Mouse (Mus musculus): ENCODE data around the gene Tspan9. TPM values are rescaled to one million over a fixed set of nuclear protein-coding genes. Genes with fewer than 3 reads are reported as not detected.

Tspan9 gene
- polyA plus RNA-seq, 2 experiments = 134 to 151 TPM

DNA sequence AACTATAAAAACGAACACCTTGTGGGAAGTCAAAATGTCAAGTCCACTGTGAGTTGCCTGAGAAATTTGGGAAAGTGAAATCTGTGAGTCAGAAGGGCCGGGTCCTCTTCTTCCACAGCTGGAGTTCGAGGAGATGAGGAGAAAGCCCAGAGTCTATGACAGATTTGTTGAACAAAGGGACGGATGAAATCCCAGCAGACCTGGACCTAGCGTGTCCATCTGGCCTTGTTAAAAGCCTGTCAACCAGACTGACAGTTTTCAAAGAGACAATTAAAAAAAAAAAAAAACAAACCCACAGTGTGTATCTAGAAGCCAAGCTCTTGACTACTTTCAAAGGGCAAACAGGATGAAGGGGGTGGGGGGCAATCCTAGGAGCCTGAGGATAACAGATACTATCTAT, 14.0 kb downstream of the Tspan9 start:
- DNase-seq (ENCODE audit: low spot score) = no peak
- Histone ChIP-seq H3K4me1 (ENCODE audit: control insufficient read depth, insufficient read depth, low read length) (peaks cover 21% of the 10 kb centered on the region), H3K4me2 (replicated peaks; ENCODE audit: low read depth, low read length, severe bottlenecking) (no peak overlapping the region), H3K9ac (ENCODE audit: low read depth, low read length, severe bottlenecking) (no peak overlapping the region), H3K4me3 (replicated peaks; ENCODE audit: low read length) (no peak overlapping the region), H3K36me3 (ENCODE audit: control insufficient read depth, insufficient read depth, low read length) (0 out of 2 replicates have a peak, but pooled peaks cover 5% of the 10 kb centered on the region), H3K27me3 (ENCODE audit: control insufficient read depth, insufficient read depth, low read length) (no peaks in the 10 kb centered on the region), H3K9me3 (ENCODE audit: control insufficient read depth, low read length) (no peaks in the 10 kb centered on the region), H3K27ac (replicated peaks; ENCODE audit: low read depth, low read length) (no peak overlapping the region)
- 38% methylated on average over 5 of the region's 5 CpGs for WGBS
- no peak for TF ChIP-seq POLR2A (IDR thresholded peaks at IDR 0.05; ENCODE audit: borderline replicate concordance, extremely low read depth, insufficient read depth, insufficient read length)
- no peak for ATAC-seq (ENCODE audit: low FRiP score, low read depth)

GRCm38 (mm10) chr6:128127312-128127711, 16.1 kb downstream of the Tspan9 start:
- no peak for TF ChIP-seq POLR2A (IDR thresholded peaks at IDR 0.05; ENCODE audit: borderline replicate concordance, extremely low read depth, insufficient read depth, insufficient read length)
- no peaks in the 10 kb centered on the region for H3K9me3 ChIP-seq (ENCODE audit: control insufficient read depth, low read length)
- no peaks in the 10 kb centered on the region for H3K27me3 ChIP-seq (ENCODE audit: control insufficient read depth, insufficient read depth, low read length)
- H3K9ac ChIP-seq (ENCODE audit: low read depth, low read length, severe bottlenecking) = no peak overlapping the region
- no peak overlapping the region for H3K4me3 ChIP-seq (replicated peaks; ENCODE audit: low read length)
- 81% methylated on average over 3 of the region's 3 CpGs for whole genome bisulfite sequencing
- 0 out of 2 replicates have a peak, but pooled peaks cover 5% of the 10 kb centered on the region for H3K36me3 ChIP-seq (ENCODE audit: control insufficient read depth, insufficient read depth, low read length)
- DNase-seq (ENCODE audit: low spot score) = no peak
- no peak overlapping the region for H3K27ac ChIP-seq (replicated peaks; ENCODE audit: low read depth, low read length)
- no peak for ATAC-seq (ENCODE audit: low FRiP score, low read depth)
- H3K4me2 ChIP-seq (replicated peaks; ENCODE audit: low read depth, low read length, severe bottlenecking) = no peak overlapping the region
- H3K4me1 ChIP-seq (ENCODE audit: control insufficient read depth, insufficient read depth, low read length) = peaks cover 9% of the 10 kb centered on the region

DNA sequence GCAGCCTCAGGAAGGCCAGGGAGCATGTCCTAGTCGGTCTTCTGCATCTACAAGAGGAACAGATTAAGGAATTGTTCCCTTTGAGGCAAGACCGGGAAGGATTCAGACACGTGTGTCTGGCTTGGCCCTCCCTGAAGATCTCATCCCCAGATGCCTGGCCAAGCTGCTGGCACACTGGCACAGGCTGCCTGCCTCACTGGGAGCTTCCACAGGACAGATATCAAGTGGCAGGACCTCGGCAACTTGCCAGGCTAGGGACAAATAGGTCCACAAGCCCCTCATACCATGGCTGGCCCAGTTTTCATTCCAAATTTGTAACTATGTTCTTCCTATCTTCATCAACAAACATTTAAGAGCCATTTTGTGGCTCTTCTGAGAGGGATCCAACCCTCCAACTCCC, 16.5 kb downstream of the Tspan9 start:
- no peaks in the 10 kb centered on the region for H3K9me3 ChIP-seq (ENCODE audit: control insufficient read depth, low read length)
- TF ChIP-seq POLR2A (IDR thresholded peaks at IDR 0.05; ENCODE audit: borderline replicate concordance, extremely low read depth, insufficient read depth, insufficient read length) = no peak
- no peak for ATAC-seq (ENCODE audit: low FRiP score, low read depth)
- no peak overlapping the region for H3K4me2 ChIP-seq (replicated peaks; ENCODE audit: low read depth, low read length, severe bottlenecking)
- no peak overlapping the region for H3K9ac ChIP-seq (ENCODE audit: low read depth, low read length, severe bottlenecking)
- H3K36me3 ChIP-seq (ENCODE audit: control insufficient read depth, insufficient read depth, low read length) = 0 out of 2 replicates have a peak, but pooled peaks cover 8% of the 10 kb centered on the region
- no peak overlapping the region for H3K4me3 ChIP-seq (replicated peaks; ENCODE audit: low read length)
- H3K4me1 ChIP-seq (ENCODE audit: control insufficient read depth, insufficient read depth, low read length) = peaks cover 13% of the 10 kb centered on the region
- 68% methylated on average over 4 of the region's 4 CpGs for WGBS
- H3K27me3 ChIP-seq (ENCODE audit: control insufficient read depth, insufficient read depth, low read length) = no peaks in the 10 kb centered on the region
- DNase-seq (ENCODE audit: low spot score) = no peak
- no peak overlapping the region for H3K27ac ChIP-seq (replicated peaks; ENCODE audit: low read depth, low read length)

DNA sequence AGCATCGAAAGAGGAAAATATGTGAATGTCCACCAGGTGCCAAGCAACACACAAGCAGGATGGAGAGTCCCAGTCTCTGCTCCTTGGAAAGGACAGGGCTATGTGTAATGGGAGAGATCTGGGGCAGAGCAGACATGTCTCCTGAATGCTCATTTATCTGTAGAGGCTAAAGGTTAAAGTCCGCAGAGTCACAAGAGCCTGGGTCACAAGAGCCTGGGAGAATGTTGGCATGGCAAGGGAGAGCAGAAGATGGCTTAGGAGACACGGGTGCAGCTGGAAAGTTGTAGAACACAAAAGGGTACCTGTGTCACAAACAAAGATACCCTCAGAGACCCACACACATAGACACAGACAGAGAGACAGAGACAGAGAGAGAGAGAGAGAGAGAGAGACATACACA, 17.9 kb downstream of the Tspan9 start:
- Histone ChIP-seq H3K4me3 (replicated peaks; ENCODE audit: low read length) (no peak overlapping the region), H3K9me3 (ENCODE audit: control insufficient read depth, low read length) (no peaks in the 10 kb centered on the region), H3K4me2 (replicated peaks; ENCODE audit: low read depth, low read length, severe bottlenecking) (no peak overlapping the region), H3K27ac (replicated peaks; ENCODE audit: low read depth, low read length) (no peak overlapping the region), H3K9ac (ENCODE audit: low read depth, low read length, severe bottlenecking) (no peak overlapping the region), H3K27me3 (ENCODE audit: control insufficient read depth, insufficient read depth, low read length) (no peaks in the 10 kb centered on the region), H3K4me1 (ENCODE audit: control insufficient read depth, insufficient read depth, low read length) (peaks cover 15% of the 10 kb centered on the region), H3K36me3 (ENCODE audit: control insufficient read depth, insufficient read depth, low read length) (peaks cover 8% of the 10 kb centered on the region; the same call in 1 of the 2 replicates)
- no peak for DNase-seq (ENCODE audit: low spot score)
- no peak for TF ChIP-seq POLR2A (IDR thresholded peaks at IDR 0.05; ENCODE audit: borderline replicate concordance, extremely low read depth, insufficient read depth, insufficient read length)
- WGBS = 84% methylated on average over 3 of the region's 3 CpGs
- ATAC-seq (ENCODE audit: low FRiP score, low read depth) = no peak

GRCm38 (mm10) chr6:128124222-128124971, 19.0 kb downstream of the Tspan9 start:
- Histone ChIP-seq H3K4me1 (ENCODE audit: control insufficient read depth, insufficient read depth, low read length) (peaks cover 15% of the 10 kb centered on the region), H3K27ac (replicated peaks; ENCODE audit: low read depth, low read length) (no peak overlapping the region)
- WGBS = 79% methylated on average over 10 of the region's 10 CpGs

More at GRCm38 (mm10) chr6:128124222-128124971, 19.0 kb downstream of the Tspan9 start:
- Histone ChIP-seq H3K9me3 (ENCODE audit: control insufficient read depth, low read length) (no peaks in the 10 kb centered on the region), H3K4me3 (replicated peaks; ENCODE audit: low read length) (no peak overlapping the region), H3K4me2 (replicated peaks; ENCODE audit: low read depth, low read length, severe bottlenecking) (no peak overlapping the region), H3K36me3 (ENCODE audit: control insufficient read depth, insufficient read depth, low read length) (peaks cover 8% of the 10 kb centered on the region; the same call in 1 of the 2 replicates), H3K27me3 (ENCODE audit: control insufficient read depth, insufficient read depth, low read length) (no peaks in the 10 kb centered on the region), H3K9ac (ENCODE audit: low read depth, low read length, severe bottlenecking) (no peak overlapping the region)
- DNase-seq (ENCODE audit: low spot score) = no peak
- TF ChIP-seq POLR2A (IDR thresholded peaks at IDR 0.05; ENCODE audit: borderline replicate concordance, extremely low read depth, insufficient read depth, insufficient read length) = no peak
- no peak for ATAC-seq (ENCODE audit: low FRiP score, low read depth)

Measured in limb, embryonic 14.5 days (tissue).